Mouse (Mus musculus) bone marrow, adult 2 months (tissue): ENCODE results near the gene Foxb1.

Source experiments
- CTCF ChIP-seq: fragments of 200-500 bp; IDR thresholded peaks from 2 replicates; pipeline ENCODE4 v1.5.1; 2011; ENCODE audit warnings: low read length, control low read depth; ENCODE audit not compliant: control insufficient read depth, insufficient read depth
- POLR2A ChIP-seq: fragments of 200-500 bp; IDR thresholded peaks from 2 replicates; pipeline ENCODE4 v1.6.1; 2011; ENCODE audit warnings: low read depth, mild to moderate bottlenecking, control low read depth, low read length, borderline replicate concordance; ENCODE audit not compliant: control insufficient read depth

GRCm38 (mm10) chr9:69762703-69763102, 2.0 kb upstream of the Foxb1 start:
- no peak for TF ChIP-seq POLR2A
- no peak for TF ChIP-seq CTCF
